Mouse (Mus musculus) MEL (cell line): ENCODE data around the gene Hdac4. TPM values are rescaled to one million over a fixed set of nuclear protein-coding genes. Genes with fewer than 3 reads are reported as not detected.

Experiments used
- DNase-seq: peaks from one replicate; pipeline ENCODE4 v3.0.0; 2011; ENCODE audit warnings: low read depth, low spot score
- H3K27ac ChIP-seq: 2 replicates; pipeline ENCODE4 v1.5.1; 2012; ENCODE audit warnings: low read depth, mild to moderate bottlenecking, control low read depth, low read length, moderate library complexity; ENCODE audit not compliant: control insufficient read depth
- H3K27me3 ChIP-seq, 2 experiments: fragments of 150-350 bp in 1 of 2; sonication (generic) in 1 of 2; 2 replicates each; pipeline ENCODE4 v1.6.1; 2012; ENCODE audit warnings: low read length in 2 of 2, mild to moderate bottlenecking in 2 of 2, improper control_type of control experiment in 1 of 2, moderate library complexity in 1 of 2; ENCODE audit not compliant: insufficient read depth in 2 of 2, control insufficient read depth in 1 of 2
- H3K36me3 ChIP-seq, 2 experiments: 2 replicates each; pipeline ENCODE4 v1.6.1; 2012 to 2014; ENCODE audit warnings: low read length in 2 of 2, improper control_type of control experiment in 1 of 2, inconsistent platforms in 1 of 2, mild to moderate bottlenecking in 1 of 2; ENCODE audit not compliant: insufficient read depth in 2 of 2, control insufficient read depth in 1 of 2
- H3K4me1 ChIP-seq, 2 experiments: fragments of 150-350 bp in 1 of 2; sonication (generic) in 1 of 2; 2 replicates each; pipeline ENCODE4 v1.6.1; 2012; ENCODE audit warnings: low read length in 2 of 2, improper control_type of control experiment in 1 of 2, mild to moderate bottlenecking in 1 of 2; ENCODE audit not compliant: insufficient read depth in 2 of 2, control insufficient read depth in 1 of 2
- H3K4me3 ChIP-seq, 2 experiments: fragments of 150-350 bp in 1 of 2; sonication (generic) in 1 of 2; 2 replicates each; pipeline ENCODE4 v1.5.1; 2012; ENCODE audit warnings: low read depth in 2 of 2, low read length in 2 of 2, mild to moderate bottlenecking in 2 of 2, moderate library complexity in 2 of 2, control low read depth in 1 of 2, improper control_type of control experiment in 1 of 2; ENCODE audit not compliant: control insufficient read depth in 1 of 2, insufficient read depth in 1 of 2
- H3K79me2 ChIP-seq: 2 replicates; pipeline ENCODE4 v1.6.1; 2012; ENCODE audit warnings: mild to moderate bottlenecking, low read length, moderate library complexity; ENCODE audit not compliant: control insufficient read depth, poor library complexity, insufficient read depth
- H3K9ac ChIP-seq: 2 replicates; pipeline ENCODE4 v1.6.1; 2012; ENCODE audit warnings: low read depth, mild to moderate bottlenecking, control low read depth, low read length, moderate library complexity; ENCODE audit not compliant: control insufficient read depth, poor library complexity, severe bottlenecking
- H3K9me3 ChIP-seq: fragments of 150-350 bp; sonication (generic); replicated peaks from 2 replicates; pipeline ENCODE4 v1.6.1; 2012; ENCODE audit warnings: mild to moderate bottlenecking, low read length, improper control_type of control experiment, moderate library complexity; ENCODE audit not compliant: insufficient read depth
- BHLHE40 ChIP-seq: IDR thresholded peaks from 2 replicates; pipeline ENCODE4 v1.6.1; 2012; ENCODE audit warnings: low read depth, mild to moderate bottlenecking, inconsistent platforms, low read length, improper control_type of control experiment, borderline replicate concordance
- CHD1 ChIP-seq: IDR thresholded peaks from 2 replicates; pipeline ENCODE4 v1.6.1; 2012; ENCODE audit warnings: low read depth, mild to moderate bottlenecking, inconsistent platforms, low read length, improper control_type of control experiment
- ELF1 ChIP-seq: IDR thresholded peaks from 2 replicates; pipeline ENCODE4 v1.6.1; 2014; ENCODE audit warnings: low read depth, mild to moderate bottlenecking, inconsistent platforms, low read length, improper control_type of control experiment, moderate library complexity
- ETS1 ChIP-seq: IDR thresholded peaks from 2 replicates; pipeline ENCODE4 v1.6.1; 2012; ENCODE audit warnings: low read depth, mild to moderate bottlenecking, inconsistent platforms, low read length, improper control_type of control experiment, moderate library complexity
- GABPA ChIP-seq: IDR thresholded peaks from 2 replicates; pipeline ENCODE4 v1.6.1; 2012; ENCODE audit warnings: low read depth, mild to moderate bottlenecking, inconsistent platforms, low read length, improper control_type of control experiment, moderate library complexity
- GATA1 ChIP-seq: IDR thresholded peaks from 2 replicates; pipeline ENCODE4 v1.6.1; 2011; ENCODE audit warnings: low read depth, low read length, improper control_type of control experiment
- HCFC1 ChIP-seq: IDR thresholded peaks from 2 replicates; pipeline ENCODE4 v1.6.1; 2012; ENCODE audit warnings: low read depth, mild to moderate bottlenecking, inconsistent platforms, low read length, improper control_type of control experiment, moderate library complexity
- KAT2A ChIP-seq: conservative IDR thresholded peaks from 2 replicates; pipeline ENCODE4 v1.6.1; 2012; ENCODE audit warnings: low read depth, low read length, improper control_type of control experiment, inconsistent platforms
- MAX ChIP-seq: IDR thresholded peaks from 2 replicates; pipeline ENCODE4 v1.6.1; 2011; ENCODE audit warnings: low read length, improper control_type of control experiment
- MAZ ChIP-seq: IDR thresholded peaks from 2 replicates; pipeline ENCODE4 v1.6.1; 2012; ENCODE audit warnings: low read depth, mild to moderate bottlenecking, inconsistent platforms, low read length, improper control_type of control experiment
- MXI1 ChIP-seq: IDR thresholded peaks from 2 replicates; pipeline ENCODE4 v1.6.1; 2011; ENCODE audit warnings: mild to moderate bottlenecking, low read depth, low read length, improper control_type of control experiment
- MYB ChIP-seq: IDR thresholded peaks from 2 replicates; pipeline ENCODE4 v1.6.1; 2011; ENCODE audit warnings: mild to moderate bottlenecking, low read depth, low read length, improper control_type of control experiment
- NELFE ChIP-seq: IDR thresholded peaks from 2 replicates; pipeline ENCODE4 v1.6.1; 2011; ENCODE audit warnings: low read depth, low read length, improper control_type of control experiment
- POLR2AphosphoS2 ChIP-seq: IDR thresholded peaks from 2 replicates; pipeline ENCODE4 v1.6.1; 2011; ENCODE audit warnings: low read length, improper control_type of control experiment
- RCOR1 ChIP-seq: IDR thresholded peaks from 2 replicates; pipeline ENCODE4 v1.6.1; 2012; ENCODE audit warnings: low read depth, mild to moderate bottlenecking, inconsistent platforms, low read length, improper control_type of control experiment
- SIN3A ChIP-seq: IDR thresholded peaks from 2 replicates; pipeline ENCODE4 v1.6.1; 2012; ENCODE audit warnings: low read length, improper control_type of control experiment, inconsistent platforms
- SMC3 ChIP-seq: IDR thresholded peaks from 2 replicates; pipeline ENCODE4 v1.6.1; 2011; ENCODE audit warnings: low read depth, low read length, improper control_type of control experiment
- TAL1 ChIP-seq: IDR thresholded peaks from 2 replicates; pipeline ENCODE4 v1.6.1; 2012; ENCODE audit warnings: mild to moderate bottlenecking, inconsistent platforms, low read length, moderate library complexity, mixed read lengths
- TCF12 ChIP-seq: IDR thresholded peaks from 2 replicates; pipeline ENCODE4 v1.6.1; 2014; ENCODE audit warnings: low read depth, mild to moderate bottlenecking, inconsistent platforms, low read length, improper control_type of control experiment, moderate library complexity
- UBTF ChIP-seq: IDR thresholded peaks from 2 replicates; pipeline ENCODE4 v1.6.1; 2012; ENCODE audit warnings: low read depth, mild to moderate bottlenecking, inconsistent platforms, low read length, improper control_type of control experiment, moderate library complexity, borderline replicate concordance; ENCODE audit not compliant: insufficient read depth
- USF1 ChIP-seq: IDR thresholded peaks from 2 replicates; pipeline ENCODE4 v1.6.1; 2014; ENCODE audit warnings: low read depth, mild to moderate bottlenecking, inconsistent platforms, low read length, improper control_type of control experiment, moderate library complexity
- ZMIZ1 ChIP-seq: IDR thresholded peaks from 2 replicates; pipeline ENCODE4 v1.6.1; 2012; ENCODE audit warnings: low read depth, mild to moderate bottlenecking, inconsistent platforms, low read length, improper control_type of control experiment, moderate library complexity
- ZNF384 ChIP-seq: IDR thresholded peaks from 2 replicates; pipeline ENCODE4 v1.6.1; 2012; ENCODE audit warnings: low read depth, mild to moderate bottlenecking, inconsistent platforms, low read length, improper control_type of control experiment
- polyA plus RNA-seq, 2 experiments: library from polyadenylated mRNA; stranded (reverse) in 1 of 2; unstranded in 1 of 2; fragments of >175 nt in 1 of 2; fragments of >200 nt in 1 of 2; gene quantifications; 2 replicates each; pipeline versions ENCODE4 v1.2.1 to v1.2.4; 2012; ENCODE audit warnings: low replicate concordance in 2 of 2, low read depth in 1 of 2; ENCODE audit not compliant: insufficient read length in 2 of 2, insufficient read depth in 1 of 2, missing spikeins in 1 of 2
- total RNA-seq: library from RNA; depleted of rRNA; stranded (reverse); fragments of 300-350 nt; gene quantifications from 2 replicates; pipeline ENCODE4 v1.2.3, GENCODE M21; 2012

Hdac4 gene
- total and polyA plus RNA-seq, 3 experiments: 11.0 to 19.5 (median 12.3) TPM

DNA sequence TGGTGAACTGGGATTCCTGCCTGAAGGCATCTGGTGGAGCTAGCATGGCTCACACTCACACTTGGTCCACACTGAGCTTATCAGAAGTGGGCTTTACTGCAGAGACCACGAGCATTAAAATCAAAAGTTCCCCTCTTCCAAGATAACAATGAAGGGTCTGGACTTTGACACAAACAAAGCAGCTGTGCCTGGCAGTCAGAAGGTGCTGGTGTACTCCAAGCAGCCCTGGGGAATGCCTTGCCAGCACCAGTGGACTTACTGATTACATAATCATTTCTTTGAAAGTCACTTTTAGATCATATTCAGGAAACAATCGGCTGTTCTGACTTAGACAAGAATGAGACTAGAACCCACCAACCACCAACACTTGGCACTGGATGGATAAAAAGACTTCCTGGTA, 140.3 kb downstream of the Hdac4 start:
- H3K27ac ChIP-seq: no peak overlapping the region
- H3K79me2 ChIP-seq: no peaks in the 10 kb centered on the region; the same call in 1 of the 2 replicates
- no peak overlapping the region for H3K4me3 ChIP-seq
- no peaks in the 10 kb centered on the region for H3K27me3 ChIP-seq
- DNase-seq: no peak
- H3K4me1 ChIP-seq: peaks cover 11 to 17% of the 10 kb centered on the region in 2 experiments
- H3K9ac ChIP-seq: no peak overlapping the region
- TF ChIP-seq GABPA: no peak
- 0 out of 2 replicates have a peak, but pooled peaks have one; percentile 19 for TF ChIP-seq GATA1
- TF ChIP-seq, all 39 proteins: peak for 1
- Histone ChIP-seq H3K36me3 (peaks cover 0 to 20% of the 10 kb centered on the region in 2 experiments; a peak in 2 of 4 replicates), H3K9me3 (no peaks in the 10 kb centered on the region)

DNA sequence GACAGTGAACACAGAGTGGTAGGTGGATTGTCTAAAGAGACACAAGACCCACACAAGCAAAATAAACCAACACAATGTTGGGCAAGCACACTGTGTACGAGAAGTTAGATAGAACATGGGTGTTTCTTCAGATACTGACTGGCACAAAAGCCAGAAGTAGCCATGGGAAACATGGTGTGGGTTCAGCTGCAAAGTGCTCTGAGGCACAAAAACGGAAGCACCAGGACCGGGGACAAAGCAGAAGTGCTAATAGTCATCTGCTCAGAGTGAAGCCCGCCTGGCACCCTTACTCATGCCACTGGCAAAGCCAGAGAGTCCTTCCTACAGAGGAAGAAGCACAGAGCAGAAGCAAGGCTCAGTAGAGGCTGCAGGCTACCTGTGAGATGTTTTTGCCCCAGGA, 143.3 kb downstream of the Hdac4 start:
- DNase-seq: no peak
- TF ChIP-seq BHLHE40: no peak
- TF ChIP-seq TCF12: no peak
- no peak overlapping the region for H3K9ac ChIP-seq
- no peaks in the 10 kb centered on the region for H3K9me3 ChIP-seq
- H3K79me2 ChIP-seq: no peaks in the 10 kb centered on the region
- H3K27me3 ChIP-seq: no peaks in the 10 kb centered on the region
- no peak overlapping the region for H3K27ac ChIP-seq
- no peak overlapping the region for H3K4me3 ChIP-seq
- no peaks in the 10 kb centered on the region; a peak in 1 of 4 replicates for H3K36me3 ChIP-seq
- H3K4me1 ChIP-seq: peaks cover 3 to 10% of the 10 kb centered on the region in 2 experiments; a peak in 2 of 4 replicates

DNA sequence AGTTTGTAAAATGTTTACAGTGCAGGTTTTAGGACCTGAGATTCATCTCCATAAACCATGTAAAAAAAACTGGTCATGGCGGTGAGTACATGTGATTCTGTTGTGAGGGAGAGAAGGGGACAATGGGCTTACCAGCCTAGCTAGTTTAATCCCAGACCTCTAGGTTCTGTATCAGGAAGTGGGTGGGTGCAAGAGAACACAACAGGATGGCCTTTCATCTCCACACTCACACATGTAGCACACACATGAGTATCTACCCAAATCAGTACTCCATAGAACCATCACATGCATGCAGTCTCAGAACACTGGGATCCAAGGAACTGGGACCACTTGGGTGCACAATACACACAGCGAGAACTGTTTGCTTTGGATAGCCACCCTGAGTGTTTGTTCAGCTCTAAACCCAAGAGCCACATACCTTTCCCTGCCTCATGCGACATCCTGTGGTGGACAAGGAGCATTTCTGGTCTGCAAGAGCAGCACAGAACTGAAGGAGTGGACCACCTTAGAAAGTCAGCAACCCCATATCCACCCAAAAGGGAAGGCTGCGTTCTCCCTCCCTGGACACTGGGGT, 143.9 kb downstream of the Hdac4 start:
- no peak for DNase-seq
- H3K4me3 ChIP-seq: no peak overlapping the region
- H3K9ac ChIP-seq: no peak overlapping the region
- peaks cover 3 to 10% of the 10 kb centered on the region in 2 experiments; a peak in 2 of 4 replicates for H3K4me1 ChIP-seq
- H3K9me3 ChIP-seq: no peaks in the 10 kb centered on the region
- H3K27me3 ChIP-seq: no peaks in the 10 kb centered on the region
- no peaks in the 10 kb centered on the region for H3K79me2 ChIP-seq
- TF ChIP-seq ETS1 (no peak), USF1 (no peak), MAX (no peak), KAT2A (no peak), SIN3A (no peak), SMC3 (no peak), POLR2AphosphoS2 (no peak), TAL1 (no peak), BHLHE40 (no peak), NELFE (no peak), MAZ (no peak), HCFC1 (no peak), ZNF384 (no peak), RCOR1 (no peak), MXI1 (no peak), ZMIZ1 (no peak), CHD1 (no peak), MYB (no peak), ELF1 (no peak), UBTF (no peak)
- TF ChIP-seq, all 39 proteins: peak for 0
- Histone ChIP-seq H3K27ac (no peak overlapping the region), H3K36me3 (no peaks in the 10 kb centered on the region; a peak in 1 of 4 replicates)
